Mouse (Mus musculus) heart, adult 8-10 months (tissue): ENCODE data around the gene Usp4. TPM values are rescaled to one million over a fixed set of nuclear protein-coding genes. Genes with fewer than 3 reads are reported as not detected.

Source experiments
- DNase-seq: peaks from one replicate; pipeline ENCODE4 v3.0.0; 2022; ENCODE audit warnings: low spot score
- total RNA-seq, 4 experiments: library from RNA; stranded (reverse); gene quantifications; 2 replicates each; pipeline ENCODE4 v1.2.4; 2022

Gene Usp4
- total RNA-seq, 4 experiments from 2014 or later, result 77.0 to 83.3 (median 79.8) TPM

- no peak for DNase-seq
Measured at GRCm38 (mm10) chr9:108341801-108342200, 5.9 kb upstream of the Usp4 start.

DNA sequence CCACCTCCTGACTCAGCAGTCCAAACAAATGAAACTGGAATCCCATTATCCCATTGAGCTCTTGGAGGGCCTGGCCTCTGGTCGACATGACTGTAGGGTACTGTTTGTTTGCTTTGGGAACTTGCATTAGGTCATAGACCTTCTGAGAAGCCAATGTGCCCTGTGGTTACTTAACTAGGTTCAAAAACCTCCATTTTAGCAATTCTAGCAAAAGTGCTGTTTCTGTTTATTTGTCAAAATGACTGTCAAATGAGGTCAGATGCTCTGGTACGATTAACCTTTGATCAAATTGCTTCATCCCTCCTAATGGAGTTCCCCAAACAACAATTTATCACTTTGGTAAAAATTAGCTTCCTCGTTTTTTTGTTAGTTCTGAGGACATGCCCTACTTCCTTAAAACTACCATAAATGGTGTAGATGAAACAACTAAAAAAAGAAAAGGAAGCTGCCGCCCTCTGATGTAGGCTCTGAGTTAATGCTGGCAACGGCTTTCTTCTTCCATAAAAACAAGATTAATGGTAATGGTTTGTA is 5.3 kb upstream of the Usp4 start:
- peak; percentile 33 for DNase-seq

- no peak for DNase-seq
Measured at GRCm38 (mm10) chr9:108343331-108343730, 4.3 kb upstream of the Usp4 start.

GRCm38 (mm10) chr9:108343835-108344234 is 3.8 kb upstream of the Usp4 start:
- DNase-seq, result no peak

GRCm38 (mm10) chr9:108344471-108344870 is 3.2 kb upstream of the Usp4 start:
- no peak for DNase-seq

DNA sequence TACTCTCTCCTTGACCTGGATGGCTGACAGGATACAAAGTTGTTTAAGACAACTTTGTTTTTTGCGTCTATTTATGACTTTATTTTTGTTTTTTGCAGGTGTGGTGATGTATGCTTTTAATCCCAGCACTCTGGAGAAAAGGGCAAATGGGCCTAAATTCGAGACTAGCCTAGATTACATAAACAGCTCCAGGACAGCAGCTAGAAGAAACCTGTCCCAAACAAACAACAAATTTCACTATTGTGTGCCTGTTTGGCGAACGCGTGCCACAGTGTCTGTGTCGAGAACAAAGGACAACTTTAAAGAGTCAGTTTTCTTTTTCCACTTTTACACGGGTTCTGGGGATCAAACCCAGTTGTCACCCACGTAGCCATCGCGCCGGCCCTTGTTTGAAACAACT is 629 bp upstream of the Usp4 start:
- DNase-seq, result no peak

GRCm38 (mm10) chr9:108348290-108348680 is 632 bp downstream of the Usp4 start:
- DNase-seq, result no peak

GRCm38 (mm10) chr9:108349727-108350126 is 2.1 kb downstream of the Usp4 start:
- DNase-seq, result no peak

DNA sequence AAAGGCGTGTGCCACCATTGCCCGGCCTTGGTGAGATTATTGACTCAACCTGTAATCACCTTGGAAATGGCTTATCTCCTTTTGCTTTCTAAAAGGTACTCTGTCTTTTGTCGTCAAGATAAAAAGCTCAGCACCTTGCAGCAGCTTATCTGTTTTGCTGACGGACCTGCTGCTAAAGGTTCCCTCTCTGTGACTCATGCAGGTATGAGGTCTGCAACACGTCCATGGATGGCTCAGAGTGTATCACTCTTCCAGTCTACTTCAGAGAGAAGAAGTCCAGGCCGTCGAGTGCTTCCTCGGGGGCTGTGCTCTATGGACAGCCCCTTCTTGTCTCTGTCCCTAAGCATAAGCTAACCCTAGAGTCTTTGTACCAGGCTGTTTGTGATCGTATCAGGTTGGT is 30.6 kb downstream of the Usp4 start:
- no peak for DNase-seq

GRCm38 (mm10) chr9:108378736-108379135 is 31.1 kb downstream of the Usp4 start:
- DNase-seq, result no peak

GRCm38 (mm10) chr9:108379294-108379693 is 31.6 kb downstream of the Usp4 start:
- no peak for DNase-seq

GRCm38 (mm10) chr9:108381382-108381781 is 33.7 kb downstream of the Usp4 start:
- DNase-seq, result no peak

DNA sequence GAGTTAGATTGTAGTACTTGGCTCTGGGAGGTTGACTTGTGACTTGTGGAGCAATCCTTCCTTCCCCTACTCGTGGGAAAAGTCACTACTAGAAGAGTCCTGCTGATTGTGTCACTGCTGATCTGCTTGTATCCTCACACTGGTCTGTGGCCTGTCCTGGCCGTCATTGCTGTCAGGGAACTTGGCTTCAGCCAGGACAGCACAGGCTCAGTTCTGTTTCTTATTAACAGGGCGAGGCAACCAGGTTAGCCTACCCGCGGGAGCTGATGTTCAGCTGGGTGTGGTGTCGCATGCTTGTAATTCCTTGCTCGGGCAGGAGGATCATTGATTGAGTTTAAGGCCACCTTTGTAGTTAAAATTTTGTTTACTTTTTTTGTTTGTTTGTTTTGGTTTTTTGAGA is 37.4 kb downstream of the Usp4 start:
- DNase-seq, result no peak

DNA sequence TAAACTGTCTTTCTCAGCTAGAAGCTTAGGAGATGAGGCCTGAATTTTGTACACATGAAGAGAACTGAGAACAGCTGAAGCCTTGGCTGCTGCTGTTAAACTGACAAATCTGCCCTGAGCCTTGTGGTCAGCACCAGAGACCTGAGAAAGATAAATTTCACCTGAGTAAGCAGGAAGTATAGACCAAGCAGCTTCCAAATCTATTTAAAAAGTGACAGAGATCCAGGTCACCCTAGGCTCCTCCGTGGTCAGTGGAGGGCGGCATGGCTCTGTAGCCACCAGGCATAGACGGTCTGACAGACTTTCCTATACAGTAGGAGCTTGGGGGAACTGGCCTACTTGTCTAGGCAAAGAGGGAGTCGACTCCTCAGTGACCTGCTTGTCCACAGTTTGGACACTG is 39.2 kb downstream of the Usp4 start:
- DNase-seq, result no peak

- no peak for DNase-seq
Measured at GRCm38 (mm10) chr9:108388601-108389000, 40.9 kb downstream of the Usp4 start.

- no peak for DNase-seq
Measured at GRCm38 (mm10) chr9:108389220-108389619, 41.6 kb downstream of the Usp4 start.

DNA sequence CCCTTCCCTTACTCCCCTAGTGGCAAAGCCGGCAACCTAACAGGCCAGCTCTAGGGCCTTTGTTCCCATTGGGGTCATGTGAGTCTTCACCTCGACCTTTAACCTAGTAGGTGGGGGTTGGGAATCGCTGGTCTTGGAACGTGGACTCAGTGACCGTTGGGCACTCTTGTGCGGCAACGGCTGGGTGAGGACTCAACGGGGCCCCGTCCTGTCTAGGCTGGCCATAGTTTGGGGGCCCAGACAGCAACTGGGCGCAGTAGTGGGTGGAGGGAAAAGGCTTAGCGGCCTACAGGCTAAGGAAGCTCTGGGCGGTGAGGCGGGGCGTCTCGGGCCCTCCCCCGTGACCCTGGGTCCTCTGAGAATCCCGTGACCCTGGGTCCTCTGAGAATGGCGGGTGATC is 45.0 kb downstream of the Usp4 start, which contains the start of gene 1700102P08Rik:
TSS of gene 1700102P08Rik (plus strand) at position 130 of the 400 bp plus-strand sequence.
- DNase-seq, result no peak

DNA sequence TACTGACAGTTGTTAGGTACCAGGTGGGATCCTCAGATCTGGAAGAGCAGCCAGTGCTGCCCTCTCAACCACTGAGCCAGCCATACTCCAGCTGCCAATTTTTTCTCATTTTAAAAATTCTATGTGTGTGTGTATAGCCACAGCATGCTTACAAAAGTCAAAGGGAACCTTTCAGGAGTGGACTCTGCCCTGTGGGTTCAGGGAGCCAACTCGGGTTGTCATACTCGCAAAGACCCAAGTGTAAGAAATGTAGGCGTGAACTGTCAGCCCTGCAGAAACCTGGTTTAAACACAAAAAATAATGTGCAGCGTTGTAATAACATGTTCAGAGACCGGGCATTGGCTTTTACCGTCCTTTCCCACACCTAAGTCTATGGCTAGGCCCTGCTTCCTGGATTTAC is 46.5 kb downstream of the Usp4 start:
- DNase-seq, result no peak

DNA sequence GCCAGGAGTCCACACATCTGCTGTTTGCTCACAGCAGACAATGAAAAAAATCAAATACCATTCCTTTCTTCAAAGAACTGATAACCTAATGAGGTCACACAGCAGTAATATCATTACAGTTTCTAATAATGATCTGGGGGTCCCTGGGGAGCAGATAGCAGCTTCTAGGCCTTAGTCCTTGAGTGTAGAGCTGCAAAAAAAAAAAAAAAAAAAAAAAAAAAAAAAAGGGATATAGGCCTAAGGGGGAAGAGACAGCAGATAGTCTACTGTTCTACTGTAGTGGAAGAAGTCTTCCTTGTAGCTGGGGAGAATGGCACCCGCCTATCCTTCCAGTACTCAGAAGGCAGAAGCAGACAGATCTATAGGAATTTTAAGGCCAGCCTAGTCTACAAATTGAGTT is 47.8 kb downstream of the Usp4 start:
- no peak for DNase-seq

- DNase-seq, result no peak
Measured at GRCm38 (mm10) chr9:108398324-108398723, 50.7 kb downstream of the Usp4 start.

DNA sequence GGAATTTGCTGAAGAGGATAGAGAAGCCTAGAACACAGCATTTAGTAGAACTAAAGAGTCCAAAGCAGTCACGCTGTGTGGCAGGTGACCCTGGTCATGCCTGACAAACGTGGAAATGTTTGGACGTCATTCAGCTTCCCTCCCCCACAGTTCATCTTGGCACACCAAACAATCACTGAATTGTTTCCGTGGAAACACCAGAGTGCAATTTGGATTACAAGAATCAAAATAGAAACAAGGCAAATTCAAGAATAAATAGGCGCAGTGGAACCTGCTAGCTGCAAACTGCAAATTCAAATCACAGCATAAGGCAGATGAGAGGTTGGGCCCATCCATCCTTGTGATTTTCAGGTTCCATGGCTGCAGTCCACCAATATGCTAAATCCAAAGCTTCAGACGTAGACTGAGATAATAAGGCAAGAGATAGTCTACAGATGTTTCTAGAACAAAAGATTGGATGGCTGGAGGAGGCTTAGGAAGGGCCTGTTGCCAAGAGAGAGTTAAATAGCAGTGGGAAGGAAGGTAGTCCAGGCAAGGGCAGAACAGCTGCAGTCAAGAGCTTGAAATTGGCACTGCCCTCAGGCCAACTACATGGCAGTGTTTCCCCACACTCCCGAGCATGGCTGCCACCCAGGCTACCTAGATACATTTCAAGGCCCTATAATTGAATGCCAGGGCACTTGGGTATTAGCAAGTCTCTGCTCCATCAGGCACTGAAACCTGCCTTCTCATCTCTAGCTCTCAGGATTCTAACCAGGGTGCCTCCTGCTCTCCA is 53.7 kb downstream of the Usp4 start:
- peak; percentile 33 for DNase-seq

- no peak for DNase-seq
Measured at GRCm38 (mm10) chr9:108403081-108403480, 55.4 kb downstream of the Usp4 start.

DNA sequence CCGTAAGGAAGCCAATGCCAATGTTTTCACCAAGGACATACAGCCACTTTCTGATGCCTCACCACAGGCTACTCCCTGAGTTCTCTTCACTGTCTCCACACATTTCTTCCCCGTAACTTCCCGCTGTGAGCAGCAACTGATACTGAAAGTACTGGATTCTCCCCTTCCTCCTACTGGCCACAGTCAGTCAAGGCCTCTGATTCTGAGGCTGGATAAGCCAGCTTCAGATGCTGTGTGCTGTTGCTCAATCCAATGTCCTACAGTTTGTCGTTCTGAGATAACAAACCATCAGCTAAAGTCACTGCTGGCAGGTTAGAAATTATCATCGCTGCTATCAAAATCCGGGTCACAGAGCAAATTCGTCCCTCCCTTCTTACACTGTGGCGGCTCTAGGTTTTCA is 56.8 kb downstream of the Usp4 start:
- no peak for DNase-seq

DNA sequence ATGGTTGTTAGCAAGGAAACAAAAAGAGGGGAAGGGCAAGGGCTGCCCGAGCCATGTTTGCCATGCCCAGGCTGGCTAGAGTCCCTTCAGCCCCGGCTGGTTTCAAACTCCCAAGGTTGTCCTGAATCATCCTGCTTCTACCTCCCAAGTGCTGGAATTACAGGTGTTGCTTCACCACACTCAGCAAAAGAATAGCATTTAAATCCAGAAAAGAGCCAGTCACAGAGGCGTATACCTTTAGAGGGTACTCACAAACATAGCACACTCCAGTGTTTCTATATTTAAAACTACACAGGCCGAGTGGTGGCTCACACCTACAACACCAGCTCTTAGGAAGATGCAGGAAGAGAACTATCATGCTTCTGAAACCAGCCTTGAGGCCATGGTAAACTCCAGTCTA is 61.9 kb downstream of the Usp4 start:
- no peak for DNase-seq
